31 mouse cellular contexts compared by ENCODE assay signal in the genomic region with DNA sequence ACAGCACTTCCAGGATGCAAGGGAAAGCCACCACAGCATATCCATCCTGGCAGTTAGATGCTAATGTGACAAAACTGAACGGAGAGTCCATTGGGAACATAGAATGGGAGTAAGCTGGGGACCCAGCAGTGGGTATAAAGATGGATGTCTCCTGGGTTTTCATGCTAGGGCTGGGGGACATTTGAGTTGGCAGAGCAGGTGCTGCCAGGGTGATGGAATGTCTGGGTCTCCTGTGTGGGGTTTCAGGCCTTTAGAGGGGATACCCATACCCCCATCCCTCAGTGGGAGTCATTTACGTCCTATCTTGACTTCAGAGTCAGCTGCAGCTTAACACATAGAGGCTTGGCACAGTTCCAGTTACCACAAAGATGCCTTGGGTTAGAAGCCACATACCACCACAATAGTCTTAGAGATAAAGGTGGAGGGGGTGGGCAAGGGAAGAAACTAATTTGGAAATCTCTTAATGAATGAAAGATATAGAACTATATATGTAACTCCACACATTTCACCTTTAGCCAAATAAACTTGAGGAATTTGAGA. TPM values are rescaled to one million over a fixed set of nuclear protein-coding genes. Genes with fewer than 3 reads are reported as not detected.
A peak's percentile ranks its signal among the peaks of the same experiment; 100 is the strongest.
DNase-seq lines count a peak whose midpoint lies in the region; ATAC-seq lines count a peak whose summit lies in the region.
"Had no signal": no experiment of that assay in that cellular context is flagged by ENCODE, and none has a peak within 500 bp of the region (broad histone marks: within the 10 kb centered on the region; RNA-seq: fewer than 3 reads in every experiment).

No protein-coding gene starts in this region.

- 49% methylated on average over 2 of the region's 2 CpGs for WGBS in hindbrain, embryonic 16.5 days

- no peak overlapping the region for H3K27ac ChIP-seq in hindbrain, embryonic 16.5 days (ENCODE audit: low read depth, low read length)
- H3K27ac ChIP-seq: embryonic facial prominence, embryonic 15.5 days; forebrain, embryonic 13.5 days; hindbrain, postnatal 0 days; limb, embryonic 10.5 days; limb, embryonic 15.5 days; liver, embryonic 13.5 days; stomach, embryonic 15.5 days had no signal

- H3K9ac ChIP-seq in hindbrain, embryonic 16.5 days (ENCODE audit: low read depth, low read length): no peak overlapping the region
- H3K9ac ChIP-seq: embryonic facial prominence, embryonic 15.5 days; forebrain, embryonic 13.5 days; limb, embryonic 15.5 days; liver, embryonic 13.5 days; stomach, embryonic 15.5 days had no signal

- no peak for ATAC-seq in CD4-positive, CD25-positive, alpha-beta regulatory T cell, adult 4 months
- ATAC-seq in megakaryocyte progenitor cell, adult 5-6 weeks (replicated peaks; ENCODE audit: poor library complexity): peak; percentile 32
- ATAC-seq in granulocyte monocyte progenitor cell, adult 5-6 weeks (replicated peaks; ENCODE audit: poor library complexity, severe bottlenecking): no peak
- ATAC-seq in hindbrain, embryonic 16.5 days: no peak
- ATAC-seq: forebrain, embryonic 13.5 days; hindbrain, postnatal 0 days; intestine, embryonic 16.5 days had no signal

- H3K4me2 ChIP-seq in hindbrain, embryonic 16.5 days (ENCODE audit: low read length): no peak overlapping the region
- H3K4me2 ChIP-seq: embryonic facial prominence, embryonic 15.5 days; forebrain, embryonic 13.5 days; limb, embryonic 15.5 days; liver, embryonic 13.5 days; stomach, embryonic 15.5 days had no signal

- no peaks in the 10 kb centered on the region for H3K36me3 ChIP-seq in hindbrain, embryonic 16.5 days (ENCODE audit: control insufficient read depth, insufficient read depth, low read length)
- H3K36me3 ChIP-seq: embryonic facial prominence, embryonic 15.5 days; limb, embryonic 10.5 days; limb, embryonic 15.5 days; liver, embryonic 13.5 days; stomach, embryonic 15.5 days had no signal

- no peak overlapping the region for H3K4me3 ChIP-seq in hindbrain, embryonic 16.5 days (ENCODE audit: low read length)
- H3K4me3 ChIP-seq: embryonic facial prominence, embryonic 15.5 days; forebrain, embryonic 13.5 days; limb, embryonic 10.5 days; limb, embryonic 15.5 days; liver, embryonic 13.5 days; stomach, embryonic 15.5 days had no signal

- no peaks in the 10 kb centered on the region for H3K27me3 ChIP-seq in hindbrain, embryonic 16.5 days (replicated peaks; ENCODE audit: control insufficient read depth, insufficient read depth, low read length)
- H3K27me3 ChIP-seq: CH12.LX; embryonic facial prominence, embryonic 15.5 days; forebrain, embryonic 13.5 days; limb, embryonic 15.5 days; liver, embryonic 13.5 days; stomach, embryonic 15.5 days had no signal

- H3K9me3 ChIP-seq in hindbrain, embryonic 16.5 days (ENCODE audit: control insufficient read depth, low read length): no peaks in the 10 kb centered on the region
- H3K9me3 ChIP-seq: embryonic facial prominence, embryonic 15.5 days; forebrain, embryonic 13.5 days; limb, embryonic 10.5 days; limb, embryonic 15.5 days; liver, embryonic 13.5 days; stomach, embryonic 15.5 days had no signal

- H3K4me1 ChIP-seq in hindbrain, embryonic 16.5 days (ENCODE audit: control insufficient read depth, insufficient read depth, low read depth, low read length): no peaks in the 10 kb centered on the region
- H3K4me1 ChIP-seq: stomach, embryonic 15.5 days had no signal

- peak; percentile 32 for DNase-seq in CD4-positive, CD25-positive, alpha-beta regulatory T cell, adult 2 months (ENCODE audit: low read depth, low spot score)
- DNase-seq in thymus, postnatal 14 days: peak; percentile 11
- DNase-seq in thymus, adult 18-20 months: no peak
- DNase-seq in lung, postnatal 4 days: no peak
- DNase-seq: adrenal gland, postnatal 25 days; cerebellum, adult 9-10 months; gastrocnemius, postnatal 10 days; heart, postnatal 14 days; kidney, adult 9 months; kidney, postnatal 10 days; layer of hippocampus, adult 9-11 months; liver, embryonic 13.5 days; lung, adult 2 months; lung, postnatal 36 days; midbrain, embryonic 14.5 days; right cerebral cortex, postnatal 25 days; thymus, postnatal 25 days had no signal

RNA-seq across cellular contexts. Expression of gene Epsti1, which starts 25.2 kb away (rescaled TPM):
- 100 to 1,000 TPM in 1 of 2 experiments, 10 to 100 TPM in 1; 97.6 to 108 TPM for polyA plus RNA-seq in CD4-positive, CD25-positive, alpha-beta regulatory T cell, adult 4 months (2017; shearing (Covaris generic))
- 11.1 and 13.2 TPM in 2 replicates for total RNA-seq in megakaryocyte progenitor cell, adult 5-6 weeks (2015)
- total RNA-seq in megakaryocyte progenitor cell, adult 5-6 weeks (2017): 29.6 and 36.9 TPM in 2 replicates
- 6.5 and 9.5 TPM in 2 replicates for total RNA-seq in granulocyte monocyte progenitor cell, adult 5-6 weeks (2014; fragmentation: Nextera tagmentation)
- total RNA-seq in granulocyte monocyte progenitor cell, adult 5-6 weeks (2017): 19.0 and 26.5 TPM in 2 replicates
- 0.19 and 0.34 TPM in 2 replicates for polyA plus RNA-seq in hindbrain, embryonic 16.5 days (2015; fragmentation: Nextera tagmentation; extraction: Ambion mirVana)
- total RNA-seq: ES-E14 had no signal
- polyA plus RNA-seq: neural tube, embryonic 11.5 days had no signal

RNA-seq across cellular contexts. Expression of gene Dnajc15, which starts 54.3 kb away (rescaled TPM):
- polyA plus RNA-seq in CD4-positive, CD25-positive, alpha-beta regulatory T cell, adult 4 months (2017; shearing (Covaris generic)): 100 to 1,000 TPM in 1 of 2 experiments, 10 to 100 TPM in 1; 76.0 to 120 TPM
- 77.4 and 101 TPM in 2 replicates for total RNA-seq in megakaryocyte progenitor cell, adult 5-6 weeks (2015)
- total RNA-seq in megakaryocyte progenitor cell, adult 5-6 weeks (2017): 66.5 and 77.4 TPM in 2 replicates
- 49.6 and 64.2 TPM in 2 replicates for total RNA-seq in granulocyte monocyte progenitor cell, adult 5-6 weeks (2014; fragmentation: Nextera tagmentation)
- total RNA-seq in granulocyte monocyte progenitor cell, adult 5-6 weeks (2017): 64.1 and 102 TPM in 2 replicates
- polyA plus RNA-seq in hindbrain, embryonic 16.5 days (2015; fragmentation: Nextera tagmentation; extraction: Ambion mirVana): 80.2 and 97.4 TPM in 2 replicates

Comparison
In these comparisons a context has a peak if more than half of its experiments do, and no peak if none do; other contexts are left out.
1. DNase-seq: peak in CD4-positive, CD25-positive, alpha-beta regulatory T cell, adult 2 months (single experiment) and thymus, postnatal 14 days (single experiment); none in thymus, adult 18-20 months (0 of 2) and lung, postnatal 4 days (0 of 2).